Mouse (Mus musculus): ENCODE measurements at regions not wholly inside any gene's neighbourhood (a gene's known extent, or its start where the extent isn't known, plus 50 kb on each side); places are given as distances from the start of the nearest gene placed in this dataset.
A peak's percentile ranks its signal among the peaks of the same experiment; 100 is the strongest.

- no peak for DNase-seq
These were observed 202.5 kb downstream of the Arhgef10l start for GRCm38 (mm10) chr4:140463296-140463695.

GRCm38 (mm10) chr4:140461317-140461716 lies 204.5 kb downstream of the Arhgef10l start:
- no peak for DNase-seq

- DNase-seq: no peak
These were observed 202.5 kb upstream of the Igsf21 start for GRCm38 (mm10) chr4:140449062-140449461.

- DNase-seq: no peak
These were observed 199.9 kb upstream of the Igsf21 start for GRCm38 (mm10) chr4:140446455-140446854.

GRCm38 (mm10) chr4:140445931-140446330 lies 199.3 kb upstream of the Igsf21 start:
- DNase-seq: peak; percentile 43

- DNase-seq: no peak
These were observed 196.6 kb upstream of the Igsf21 start for GRCm38 (mm10) chr4:140443221-140443620.

- no peak for DNase-seq
These were observed 195.2 kb upstream of the Igsf21 start for GRCm38 (mm10) chr4:140441805-140442204.

- DNase-seq: peak; percentile 74
These were observed 193.3 kb upstream of the Igsf21 start for GRCm38 (mm10) chr4:140439856-140440255.

GRCm38 (mm10) chr4:140436030-140436429 lies 189.4 kb upstream of the Igsf21 start:
- DNase-seq: no peak

GRCm38 (mm10) chr4:140433744-140434542 lies 187.4 kb upstream of the Igsf21 start:
- no peak for DNase-seq

GRCm38 (mm10) chr4:140432101-140432500 lies 185.5 kb upstream of the Igsf21 start:
- no peak for DNase-seq

GRCm38 (mm10) chr4:140427039-140427438 lies 180.5 kb upstream of the Igsf21 start:
- DNase-seq: no peak

GRCm38 (mm10) chr4:140423791-140424190 lies 177.2 kb upstream of the Igsf21 start:
- DNase-seq: no peak

GRCm38 (mm10) chr4:140421926-140422585 lies 175.5 kb upstream of the Igsf21 start:
- peak; percentile 66 for DNase-seq

GRCm38 (mm10) chr4:140419720-140420412 lies 173.3 kb upstream of the Igsf21 start:
- DNase-seq: no peak

GRCm38 (mm10) chr4:140412312-140412930 lies 165.8 kb upstream of the Igsf21 start:
- DNase-seq: no peak

- no peak for DNase-seq
These were observed 161.9 kb upstream of the Igsf21 start for GRCm38 (mm10) chr4:140408446-140408845.

- DNase-seq: no peak
These were observed 160.3 kb upstream of the Igsf21 start for GRCm38 (mm10) chr4:140406913-140407312.

GRCm38 (mm10) chr4:140405993-140406881 lies 159.7 kb upstream of the Igsf21 start:
- DNase-seq: peak; percentile 41

- DNase-seq: no peak
These were observed 158.8 kb upstream of the Igsf21 start for GRCm38 (mm10) chr4:140405427-140405826.

- DNase-seq: no peak
These were observed 156.5 kb upstream of the Igsf21 start for GRCm38 (mm10) chr4:140403128-140403527.

- DNase-seq: no peak
These were observed 155.7 kb upstream of the Igsf21 start for GRCm38 (mm10) chr4:140402319-140402718.
